Mouse (Mus musculus) kidney, embryonic 16.5 days (tissue): Measurements from ENCODE around the gene Cobll1. TPM values are rescaled to one million over a fixed set of nuclear protein-coding genes. Genes with fewer than 3 reads are reported as not detected.

ENCODE experiments used
- ATAC-seq: fragments of 200-750 bp; cut with Nextera tagmentation; 2 replicates; pipeline ENCODE4 v1.8.0; 2017; ENCODE audit warnings: moderate TSS enrichment; ENCODE audit not compliant: low FRiP score, low TSS enrichment
- H3K27ac ChIP-seq: fragments of 300-500 bp; sonication (generic); 2 replicates; pipeline ENCODE4 v1.5.1; 2014; ENCODE audit warnings: low read length
- H3K27me3 ChIP-seq: fragments of 300-500 bp; sonication (generic); 2 replicates; pipeline ENCODE4 v1.6.1; 2014; ENCODE audit warnings: low read length, control low read depth, mixed read lengths; ENCODE audit not compliant: insufficient read depth
- H3K36me3 ChIP-seq: fragments of 300-500 bp; sonication (generic); 2 replicates; pipeline ENCODE4 v1.6.1; 2014; ENCODE audit warnings: low read length, control low read depth, mixed read lengths; ENCODE audit not compliant: insufficient read depth
- H3K4me1 ChIP-seq: fragments of 300-500 bp; sonication (generic); 2 replicates; pipeline ENCODE4 v1.6.1; 2014; ENCODE audit warnings: low read length, control low read depth, mixed read lengths; ENCODE audit not compliant: insufficient read depth
- H3K4me2 ChIP-seq: fragments of 300-500 bp; sonication (generic); replicated peaks from 2 replicates; pipeline ENCODE4 v1.6.1; 2014; ENCODE audit warnings: low read depth, low read length
- H3K4me3 ChIP-seq: fragments of 300-500 bp; sonication (generic); 2 replicates; pipeline ENCODE4 v1.5.1; 2014; ENCODE audit warnings: mild to moderate bottlenecking, low read length
- H3K9ac ChIP-seq: fragments of 300-500 bp; sonication (generic); replicated peaks from 2 replicates; pipeline ENCODE4 v1.6.1; 2014; ENCODE audit warnings: low read length
- H3K9me3 ChIP-seq: fragments of 300-500 bp; sonication (generic); 2 replicates; pipeline ENCODE4 v1.6.1; 2016; ENCODE audit warnings: low read length, control low read depth
- WGBS: fragments of 180-500 bp; shearing (Covaris S2); extraction: QIAGEN DNeasy Blood & Tissue Kit; methylation state at CpG from one replicate; pipeline ENCODE4 v1.1.7; 2014; 5-methylcytosine and 5-hydroxymethylcytosine counted together
- polyA plus RNA-seq: library from polyadenylated mRNA; unstranded; fragments of >200 nt; fragmentation: Nextera tagmentation; extraction: Ambion mirVana; gene quantifications from 2 replicates; pipeline ENCODE4 v1.2.1, GENCODE M21; 2015

The Cobll1 gene
- polyA plus RNA-seq, 1 experiment from 2014 or later = 21.2 TPM

GRCm38 (mm10) chr2:65211620-65212019 lies 27.6 kb downstream of the Cobll1 start:
- no peaks in the 10 kb centered on the region for H3K27me3 ChIP-seq
- WGBS = 82% methylated on average over 3 of the region's 3 CpGs
- no peak overlapping the region for H3K9ac ChIP-seq
- no peak overlapping the region for H3K4me2 ChIP-seq
- H3K9me3 ChIP-seq = no peaks in the 10 kb centered on the region
- no peaks in the 10 kb centered on the region for H3K36me3 ChIP-seq
- no peak; the same call in 1 of the 2 replicates for ATAC-seq
- 0 out of 2 replicates have a peak, but pooled peaks cover 24% of the 10 kb centered on the region for H3K4me1 ChIP-seq
- no peak overlapping the region for H3K4me3 ChIP-seq
- no peak overlapping the region for H3K27ac ChIP-seq

- Histone ChIP-seq H3K27ac (no peak overlapping the region), H3K36me3 (no peaks in the 10 kb centered on the region), H3K9ac (no peak overlapping the region), H3K4me1 (0 out of 2 replicates have a peak, but pooled peaks cover 10% of the 10 kb centered on the region), H3K27me3 (no peaks in the 10 kb centered on the region), H3K9me3 (no peaks in the 10 kb centered on the region), H3K4me2 (no peak overlapping the region), H3K4me3 (no peak overlapping the region)
- no peak for ATAC-seq
- WGBS = 84% methylated on average over 2 of the region's 2 CpGs
Observed at GRCm38 (mm10) chr2:65207750-65208149, 31.5 kb downstream of the Cobll1 start.

- Histone ChIP-seq H3K27ac (no peak overlapping the region), H3K36me3 (no peaks in the 10 kb centered on the region), H3K4me2 (no peak overlapping the region), H3K9ac (no peak overlapping the region), H3K4me1 (no peaks in the 10 kb centered on the region), H3K4me3 (no peak overlapping the region), H3K27me3 (no peaks in the 10 kb centered on the region), H3K9me3 (no peaks in the 10 kb centered on the region)
- 61% methylated on average over 7 of the region's 7 CpGs for WGBS
- peak; percentile 23; the same call in 1 of the 2 replicates for ATAC-seq
Observed at GRCm38 (mm10) chr2:65203699-65204098, 35.5 kb downstream of the Cobll1 start.

- 64% methylated on average over 9 of the region's 9 CpGs for WGBS
- no peaks in the 10 kb centered on the region for H3K27me3 ChIP-seq
- H3K4me2 ChIP-seq = no peak overlapping the region
- peaks cover 4% of the 10 kb centered on the region; the same call in 1 of the 2 replicates for H3K9me3 ChIP-seq
- ATAC-seq = no peak
- H3K4me3 ChIP-seq = no peak overlapping the region
- peaks cover 7% of the 10 kb centered on the region; the same call in 1 of the 2 replicates for H3K4me1 ChIP-seq
- H3K36me3 ChIP-seq = no peaks in the 10 kb centered on the region
- no peak overlapping the region for H3K27ac ChIP-seq
- H3K9ac ChIP-seq = no peak overlapping the region
Observed at GRCm38 (mm10) chr2:65199706-65200105, 39.5 kb downstream of the Cobll1 start.

- 88% methylated on average over 3 of the region's 3 CpGs for WGBS
- Histone ChIP-seq H3K9ac (no peak overlapping the region), H3K27me3 (no peaks in the 10 kb centered on the region), H3K27ac (no peak overlapping the region), H3K36me3 (no peaks in the 10 kb centered on the region), H3K4me2 (no peak overlapping the region), H3K4me3 (no peak overlapping the region), H3K4me1 (peaks cover 7% of the 10 kb centered on the region; the same call in 1 of the 2 replicates), H3K9me3 (peaks cover 4% of the 10 kb centered on the region; the same call in 1 of the 2 replicates)
- no peak for ATAC-seq
Observed at GRCm38 (mm10) chr2:65198605-65199004, 40.6 kb downstream of the Cobll1 start.

- no peak for ATAC-seq
- WGBS = 95% methylated on average over 1 of the region's 1 CpGs
- H3K9ac ChIP-seq = no peak overlapping the region
- H3K36me3 ChIP-seq = no peaks in the 10 kb centered on the region
- H3K27ac ChIP-seq = no peak overlapping the region
- H3K4me2 ChIP-seq = no peak overlapping the region
- peaks cover 12% of the 10 kb centered on the region for H3K4me1 ChIP-seq
- peaks cover 4% of the 10 kb centered on the region; the same call in 1 of the 2 replicates for H3K9me3 ChIP-seq
- no peak overlapping the region for H3K4me3 ChIP-seq
- no peaks in the 10 kb centered on the region for H3K27me3 ChIP-seq
Observed at GRCm38 (mm10) chr2:65196994-65197393, 42.2 kb downstream of the Cobll1 start.

GRCm38 (mm10) chr2:65195233-65196010 lies 43.8 kb downstream of the Cobll1 start:
- H3K27ac ChIP-seq = no peak overlapping the region
- ATAC-seq = no peak
- no peak overlapping the region for H3K9ac ChIP-seq
- no peaks in the 10 kb centered on the region for H3K36me3 ChIP-seq
- peaks cover 17% of the 10 kb centered on the region for H3K4me1 ChIP-seq
- no peak overlapping the region for H3K4me3 ChIP-seq
- H3K27me3 ChIP-seq = no peaks in the 10 kb centered on the region
- H3K9me3 ChIP-seq = peaks cover 4% of the 10 kb centered on the region; the same call in 1 of the 2 replicates
- no peak overlapping the region for H3K4me2 ChIP-seq
- WGBS = 79% methylated on average over 9 of the region's 9 CpGs

GRCm38 (mm10) chr2:65193091-65193795 lies 46.0 kb downstream of the Cobll1 start:
- H3K27ac ChIP-seq = no peak overlapping the region
- 44% methylated on average over 12 of the region's 12 CpGs for WGBS
- ATAC-seq = peak; percentile 53

GRCm38 (mm10) chr2:65191398-65191797 lies 47.8 kb downstream of the Cobll1 start:
- ATAC-seq = no peak
- 63% methylated on average over 7 of the region's 7 CpGs for WGBS
- no peak overlapping the region for H3K27ac ChIP-seq

More at GRCm38 (mm10) chr2:65193091-65193795, 46.0 kb downstream of the Cobll1 start:
- Histone ChIP-seq H3K9ac (no peak overlapping the region), H3K9me3 (peaks cover 2% of the 10 kb centered on the region; the same call in 1 of the 2 replicates), H3K4me1 (peaks cover 28% of the 10 kb centered on the region), H3K27me3 (no peaks in the 10 kb centered on the region), H3K4me2 (no peak overlapping the region), H3K4me3 (no peak overlapping the region), H3K36me3 (no peaks in the 10 kb centered on the region)

More at GRCm38 (mm10) chr2:65191398-65191797, 47.8 kb downstream of the Cobll1 start:
- Histone ChIP-seq H3K4me3 (no peak overlapping the region), H3K9me3 (no peaks in the 10 kb centered on the region), H3K4me2 (no peak overlapping the region), H3K36me3 (no peaks in the 10 kb centered on the region), H3K4me1 (peaks cover 32% of the 10 kb centered on the region), H3K27me3 (no peaks in the 10 kb centered on the region), H3K9ac (no peak overlapping the region)
